Mouse (Mus musculus): Measurements from ENCODE around the gene Nprl3. TPM values are rescaled to one million over a fixed set of nuclear protein-coding genes. Genes with fewer than 3 reads are reported as not detected.

Nprl3 gene
- total and polyA plus RNA-seq, 2 experiments from 2014 or later, result 29.9 to 64.1 TPM

DNA sequence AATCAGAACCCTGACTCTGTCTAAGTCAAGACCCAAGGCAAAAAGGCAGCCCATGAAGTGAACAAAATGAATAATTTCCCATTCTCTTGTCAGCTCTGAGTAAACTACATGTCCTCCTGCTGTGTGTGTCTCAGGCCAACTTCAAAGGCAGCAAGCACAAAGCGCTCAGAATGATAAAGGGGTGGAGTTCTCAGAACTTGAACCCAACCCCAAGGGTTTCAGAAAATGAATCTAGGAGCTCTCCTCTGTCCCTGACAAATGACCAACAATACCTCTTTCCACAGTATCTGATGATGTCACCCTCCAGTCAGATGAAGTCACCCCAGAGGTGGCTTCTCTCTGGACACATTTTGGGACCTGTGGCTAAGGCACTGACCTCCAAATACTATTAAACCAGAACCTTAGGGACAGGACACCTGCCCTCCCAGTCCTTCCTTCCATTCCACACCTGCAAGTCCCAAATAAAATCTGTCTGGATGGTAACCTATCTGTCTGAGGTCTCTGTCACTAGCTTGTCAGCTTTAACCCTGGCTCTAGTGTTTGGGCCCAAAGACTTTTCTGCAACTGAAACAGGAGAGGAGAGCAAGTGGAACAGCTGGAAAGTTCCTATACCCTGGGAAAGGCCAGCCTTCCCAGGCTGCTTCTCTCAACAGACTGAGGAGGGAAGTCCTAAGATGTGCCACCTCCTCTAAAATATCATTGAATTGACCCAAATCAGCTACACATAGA, 14.1 kb upstream of the Nprl3 start:
- DNase-seq (ENCODE audit: low spot score) (no peak), ATAC-seq (ENCODE audit: insufficient read depth, low read depth) (no peak)
- TF ChIP-seq CTCF (IDR thresholded peaks at IDR 0.05; ENCODE audit: low read depth) (no peak), EP300 (IDR thresholded peaks at IDR 0.05; ENCODE audit: low read depth) (no peak)
- Histone ChIP-seq H3K9ac (replicated peaks; ENCODE audit: low read depth, low read length) (no peak overlapping the region), H3K4me2 (ENCODE audit: low read depth, low read length) (no peak overlapping the region), H3K36me3 (replicated peaks; ENCODE audit: control insufficient read depth, insufficient read depth, low read length) (no peaks in the 10 kb centered on the region), H3K27me3 (ENCODE audit: control insufficient read depth, insufficient read depth, low read length) (peaks cover 30% of the 10 kb centered on the region), H3K4me3 (ENCODE audit: low read depth, low read length) (no peak overlapping the region), H3K27ac (ENCODE audit: low read depth) (no peak overlapping the region), H3K9me3 (replicated peaks; ENCODE audit: control insufficient read depth, low read length) (no peaks in the 10 kb centered on the region), H3K4me1 (ENCODE audit: control insufficient read depth, insufficient read depth) (no peaks in the 10 kb centered on the region)
- 76% methylated on average over 1 of the region's 1 CpGs for WGBS

DNA sequence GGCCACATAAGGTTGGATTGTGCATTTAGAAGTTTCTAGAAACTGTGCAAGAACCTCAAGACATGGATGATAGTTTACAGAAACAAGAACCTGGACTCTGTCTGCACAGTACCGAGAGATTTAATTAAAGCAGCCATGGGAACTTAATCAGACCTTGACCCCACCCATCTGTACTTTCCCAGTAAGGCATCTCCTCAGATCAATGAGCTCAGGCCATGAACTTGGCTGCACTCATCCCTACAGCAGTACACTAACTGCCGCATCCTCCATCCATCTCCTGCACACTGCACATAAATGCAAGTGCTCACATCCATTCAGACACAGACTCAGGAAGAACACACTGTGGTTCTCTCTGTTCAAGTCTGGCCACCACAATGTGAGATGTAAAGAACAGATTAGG, 13.1 kb upstream of the Nprl3 start:
- 74% methylated on average over 2 of the region's 2 CpGs for WGBS
- H3K27me3 ChIP-seq (ENCODE audit: control insufficient read depth, insufficient read depth, low read length), result peaks cover 36% of the 10 kb centered on the region
- TF ChIP-seq EP300 (IDR thresholded peaks at IDR 0.05; ENCODE audit: low read depth) (no peak), CTCF (IDR thresholded peaks at IDR 0.05; ENCODE audit: low read depth) (no peak)
- no peak overlapping the region for H3K4me2 ChIP-seq (ENCODE audit: low read depth, low read length)
- ATAC-seq (ENCODE audit: insufficient read depth, low read depth) (no peak), DNase-seq (ENCODE audit: low spot score) (no peak)
- H3K36me3 ChIP-seq (replicated peaks; ENCODE audit: control insufficient read depth, insufficient read depth, low read length), result no peaks in the 10 kb centered on the region
- no peak overlapping the region for H3K27ac ChIP-seq (ENCODE audit: low read depth)
- H3K4me3 ChIP-seq (ENCODE audit: low read depth, low read length), result no peak overlapping the region
- no peaks in the 10 kb centered on the region for H3K9me3 ChIP-seq (replicated peaks; ENCODE audit: control insufficient read depth, low read length)
- H3K4me1 ChIP-seq (ENCODE audit: control insufficient read depth, insufficient read depth), result no peaks in the 10 kb centered on the region
- H3K9ac ChIP-seq (replicated peaks; ENCODE audit: low read depth, low read length), result no peak overlapping the region

DNA sequence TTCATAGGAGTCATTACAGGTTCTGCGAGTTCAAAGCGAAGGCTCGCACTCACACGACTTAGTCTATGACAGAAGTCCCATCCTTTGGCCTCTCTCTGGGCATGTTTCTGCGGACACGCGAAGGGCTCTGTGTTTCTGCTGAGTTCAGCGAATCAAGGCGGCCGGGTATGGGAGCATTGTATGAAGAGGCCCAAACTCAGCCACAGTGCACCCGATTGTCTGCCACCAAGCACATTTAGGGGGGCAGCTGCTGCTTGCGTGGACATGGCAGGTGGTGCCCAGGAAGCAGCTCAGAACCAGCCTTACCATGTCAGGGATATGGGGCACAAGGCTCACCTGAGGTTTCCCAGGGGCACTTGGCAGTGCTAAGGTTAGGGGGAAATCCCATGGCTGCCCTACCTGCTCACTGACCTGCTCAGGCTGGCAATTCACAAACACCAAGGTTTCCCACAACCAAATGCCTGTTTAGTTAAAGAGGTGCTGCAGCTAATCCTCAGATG, 11.0 kb upstream of the Nprl3 start:
- ATAC-seq (ENCODE audit: insufficient read depth, low read depth) (no peak), DNase-seq (ENCODE audit: low spot score) (no peak)
- Histone ChIP-seq H3K9me3 (replicated peaks; ENCODE audit: control insufficient read depth, low read length) (no peaks in the 10 kb centered on the region), H3K27me3 (ENCODE audit: control insufficient read depth, insufficient read depth, low read length) (peaks cover 36% of the 10 kb centered on the region), H3K4me3 (ENCODE audit: low read depth, low read length) (no peak overlapping the region), H3K27ac (ENCODE audit: low read depth) (no peak overlapping the region), H3K4me2 (ENCODE audit: low read depth, low read length) (no peak overlapping the region), H3K4me1 (ENCODE audit: control insufficient read depth, insufficient read depth) (no peaks in the 10 kb centered on the region), H3K9ac (replicated peaks; ENCODE audit: low read depth, low read length) (no peak overlapping the region), H3K36me3 (replicated peaks; ENCODE audit: control insufficient read depth, insufficient read depth, low read length) (no peaks in the 10 kb centered on the region)
- TF ChIP-seq CTCF (IDR thresholded peaks at IDR 0.05; ENCODE audit: low read depth) (no peak), EP300 (IDR thresholded peaks at IDR 0.05; ENCODE audit: low read depth) (no peak)
- 72% methylated on average over 12 of the region's 12 CpGs for WGBS

DNA sequence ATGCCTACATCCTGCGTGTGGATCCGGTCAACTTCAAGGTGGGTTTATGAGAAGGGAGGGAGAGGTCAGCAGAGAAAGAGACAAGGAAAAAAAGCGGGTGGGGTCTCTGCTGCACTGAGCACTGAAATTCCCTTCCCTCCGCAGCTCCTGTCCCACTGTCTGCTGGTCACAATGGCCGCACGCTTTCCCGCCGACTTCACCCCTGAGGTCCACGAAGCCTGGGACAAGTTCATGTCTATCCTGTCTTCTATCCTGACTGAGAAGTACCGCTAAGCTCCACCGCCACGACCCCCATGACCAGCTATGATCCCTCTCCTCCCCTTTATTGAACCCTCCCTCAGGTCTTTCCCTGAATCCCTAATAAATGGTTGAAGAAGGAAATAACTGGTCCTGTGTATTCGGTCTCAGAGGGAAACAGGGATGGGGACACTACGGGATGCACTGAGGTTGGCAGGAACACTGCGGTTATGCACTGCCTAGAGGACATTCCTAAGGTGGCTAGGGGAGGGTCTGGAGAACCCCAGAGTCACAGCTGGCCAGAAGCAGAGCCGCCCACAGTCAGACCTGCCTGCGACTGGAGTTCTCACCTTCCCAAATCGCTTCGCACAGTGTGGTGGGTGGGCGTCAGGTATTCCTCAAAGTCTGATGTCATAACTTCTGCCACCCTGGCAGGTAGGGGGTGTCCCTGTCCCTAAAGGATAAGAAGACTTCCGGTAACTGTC, 10.4 kb upstream of the Nprl3 start:
- no peak overlapping the region for H3K4me2 ChIP-seq (ENCODE audit: low read depth, low read length)
- TF ChIP-seq EP300 (IDR thresholded peaks at IDR 0.05; ENCODE audit: low read depth) (no peak), CTCF (IDR thresholded peaks at IDR 0.05; ENCODE audit: low read depth) (no peak)

DNA sequence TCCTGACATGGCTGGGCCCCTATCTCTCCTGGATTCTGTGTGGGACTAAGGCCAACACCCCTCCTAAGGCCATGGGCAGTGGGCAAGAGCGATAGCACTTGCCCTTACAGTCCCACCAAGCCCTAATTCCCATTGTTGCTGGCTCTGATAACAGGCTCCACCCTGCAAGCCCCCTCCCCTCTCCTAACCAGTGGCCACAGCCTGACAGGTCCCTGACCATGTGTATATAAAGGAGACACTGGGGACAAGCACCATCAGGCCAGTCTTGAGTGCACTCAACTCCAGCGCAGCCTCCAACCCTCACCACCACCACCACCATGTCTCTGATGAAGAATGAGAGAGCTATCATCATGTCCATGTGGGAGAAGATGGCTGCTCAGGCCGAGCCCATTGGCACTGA, 8.8 kb upstream of the Nprl3 start, which contains the start of gene Hba-x:
TSS of gene Hba-x (plus strand) at position 54 of the 400 bp plus-strand sequence.
- Histone ChIP-seq H3K27me3 (ENCODE audit: control insufficient read depth, insufficient read depth, low read length) (peaks cover 36% of the 10 kb centered on the region), H3K4me1 (ENCODE audit: control insufficient read depth, insufficient read depth) (no peaks in the 10 kb centered on the region), H3K4me3 (ENCODE audit: low read depth, low read length) (no peak within 1 kb of the TSS), H3K4me2 (ENCODE audit: low read depth, low read length) (no peak within 1 kb of the TSS), H3K36me3 (replicated peaks; ENCODE audit: control insufficient read depth, insufficient read depth, low read length) (no peaks in the 10 kb centered on the region), H3K9me3 (replicated peaks; ENCODE audit: control insufficient read depth, low read length) (no peaks in the 10 kb centered on the region), H3K9ac (replicated peaks; ENCODE audit: low read depth, low read length) (no peak within 1 kb of the TSS), H3K27ac (ENCODE audit: low read depth) (no peak within 1 kb of the TSS)
- TF ChIP-seq EP300 (IDR thresholded peaks at IDR 0.05; ENCODE audit: low read depth) (no peak), CTCF (IDR thresholded peaks at IDR 0.05; ENCODE audit: low read depth) (no peak)
- WGBS, result 43% methylated on average over 3 of the region's 3 CpGs
- no peak for ATAC-seq (ENCODE audit: insufficient read depth, low read depth)
- no peak for DNase-seq (ENCODE audit: low spot score)

More for the DNA sequence above, 10.4 kb upstream of the Nprl3 start:
- H3K36me3 ChIP-seq (replicated peaks; ENCODE audit: control insufficient read depth, insufficient read depth, low read length), result no peaks in the 10 kb centered on the region
- peaks cover 36% of the 10 kb centered on the region for H3K27me3 ChIP-seq (ENCODE audit: control insufficient read depth, insufficient read depth, low read length)
- ATAC-seq (ENCODE audit: insufficient read depth, low read depth) (no peak), DNase-seq (ENCODE audit: low spot score) (no peak)
- H3K4me1 ChIP-seq (ENCODE audit: control insufficient read depth, insufficient read depth), result no peaks in the 10 kb centered on the region
- no peak overlapping the region for H3K27ac ChIP-seq (ENCODE audit: low read depth)
- WGBS, result 55% methylated on average over 21 of the region's 21 CpGs
- H3K9ac ChIP-seq (replicated peaks; ENCODE audit: low read depth, low read length), result no peak overlapping the region
- no peaks in the 10 kb centered on the region for H3K9me3 ChIP-seq (replicated peaks; ENCODE audit: control insufficient read depth, low read length)
- H3K4me3 ChIP-seq (ENCODE audit: low read depth, low read length), result no peak overlapping the region
